Mouse (Mus musculus) bone marrow macrophage, adult 2 months (primary cell): ENCODE data around the gene Styk1.

Experiments
- CTCF ChIP-seq: IDR thresholded peaks from 2 replicates; pipeline ENCODE4 v1.5.1; 2012; ENCODE audit warnings: low read depth, mild to moderate bottlenecking, low read length, moderate library complexity
- POLR2A ChIP-seq: IDR thresholded peaks from 2 replicates; pipeline ENCODE4 v1.6.1; 2012; ENCODE audit warnings: mild to moderate bottlenecking, low read depth, low read length, borderline replicate concordance

GRCm38 (mm10) chr6:131269599-131269998 is 83.8 kb downstream of the Styk1 start:
- TF ChIP-seq POLR2A (no peak), CTCF (no peak)
